Comparison of ENCODE assay signal across 8 mouse cellular contexts in the genomic region with DNA sequence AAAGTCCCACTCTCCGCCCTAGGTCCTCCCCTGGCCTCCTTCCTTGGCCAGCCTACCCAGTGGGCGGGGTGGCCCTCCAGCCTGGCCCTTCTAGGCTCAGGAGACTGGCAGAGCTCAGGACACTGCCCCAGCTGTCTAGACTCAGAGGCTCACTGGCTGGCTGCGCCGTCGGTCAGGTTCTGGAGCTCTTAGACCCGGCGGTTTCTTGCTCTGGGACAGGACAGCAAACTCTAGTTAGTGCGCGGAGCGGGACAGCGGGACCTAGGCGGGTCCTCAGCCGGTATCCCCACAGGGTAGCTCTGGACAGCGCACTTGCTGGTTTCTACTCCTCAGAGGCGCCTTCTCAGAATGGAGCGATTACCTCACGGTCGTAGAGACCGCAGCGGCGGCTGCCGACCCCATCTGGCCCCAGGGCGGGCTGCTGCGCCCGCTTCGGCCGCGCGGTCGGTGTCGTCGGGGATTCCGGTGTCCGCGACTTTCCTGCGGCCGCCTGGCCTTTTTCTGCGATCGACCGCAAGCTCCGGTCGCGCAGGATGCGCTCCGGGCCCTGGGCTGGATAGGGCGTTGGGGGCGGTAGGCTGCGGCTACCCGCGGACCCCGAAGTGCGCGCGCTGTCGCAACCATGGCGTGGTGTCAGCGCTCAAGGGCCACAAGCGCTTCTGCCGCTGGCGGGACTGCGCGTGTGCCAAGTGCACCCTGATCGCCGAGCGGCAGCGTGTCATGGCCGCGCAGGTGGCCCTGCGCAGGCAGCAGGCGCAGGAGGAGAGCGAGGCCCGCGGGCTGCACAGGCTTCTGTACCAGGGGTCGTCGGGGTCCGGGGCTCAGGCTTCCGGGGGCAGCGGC. TPM values are rescaled to one million over a fixed set of nuclear protein-coding genes. Genes with fewer than 3 reads are reported as not detected.
DNase-seq lines count a peak whose midpoint lies in the region; ATAC-seq and TF ChIP-seq lines count a peak whose summit lies in the region.

No protein-coding gene starts in this region.

- no peaks in the 10 kb centered on the region for H3K9me3 ChIP-seq in forebrain, embryonic 12.5 days
- H3K9me3 ChIP-seq in hindbrain, postnatal 0 days (ENCODE audit: low read length), result no peaks in the 10 kb centered on the region
- H3K9me3 ChIP-seq in liver, embryonic 11.5 days (ENCODE audit: control insufficient read depth, low read length), result no peaks in the 10 kb centered on the region

- peak; percentile 85 for DNase-seq in heart, adult 11 months
- no peak for DNase-seq in heart, adult 9 months (ENCODE audit: low spot score in 2 of 2)
- DNase-seq in R1 (ENCODE audit: low read depth, low spot score), result peak; percentile 61
- peak; percentile 32 for DNase-seq in hindbrain, postnatal 0 days (ENCODE audit: low spot score)
- peak; percentile 50 for DNase-seq in liver, embryonic 11.5 days (ENCODE audit: low spot score)
- DNase-seq in ovary, adult 18-20 months (ENCODE audit: low spot score), result peak; percentile 79

- WGBS in forebrain, embryonic 12.5 days, result under 1% methylated on average over 77 of the region's 78 CpGs
- 2% methylated on average over 78 of the region's 78 CpGs for WGBS in hindbrain, postnatal 0 days
- WGBS in liver, embryonic 11.5 days, result 2% methylated on average over 76 of the region's 78 CpGs

- H3K4me2 ChIP-seq in forebrain, embryonic 12.5 days, result peak overlapping the region; percentile 73
- peak overlapping the region; percentile 62 for H3K4me2 ChIP-seq in hindbrain, postnatal 0 days (ENCODE audit: low read depth, low read length)
- peak overlapping the region; percentile 65 for H3K4me2 ChIP-seq in liver, embryonic 11.5 days

- H3K27me3 ChIP-seq in forebrain, embryonic 12.5 days, result peaks cover 24% of the 10 kb centered on the region
- 0 out of 2 replicates have a peak, but pooled peaks cover 11% of the 10 kb centered on the region for H3K27me3 ChIP-seq in hindbrain, postnatal 0 days (ENCODE audit: insufficient read depth, low read length)
- peaks cover 42% of the 10 kb centered on the region for H3K27me3 ChIP-seq in liver, embryonic 11.5 days (replicated peaks; ENCODE audit: control insufficient read depth, insufficient read depth, low read length)

- H3K9ac ChIP-seq in forebrain, embryonic 12.5 days, result peak overlapping the region; percentile 87
- peak overlapping the region; percentile 42; the same call in 1 of the 2 replicates for H3K9ac ChIP-seq in hindbrain, postnatal 0 days (replicated peaks; ENCODE audit: low read length)
- H3K9ac ChIP-seq in liver, embryonic 11.5 days (ENCODE audit: low read depth, low read length), result no peak overlapping the region

- TF ChIP-seq CTCF in hindbrain, postnatal 0 days (IDR thresholded peaks at IDR 0.05; ENCODE audit: low read depth), result no peak

- H3K27ac ChIP-seq in forebrain, embryonic 12.5 days, result peak overlapping the region; percentile 83
- H3K27ac ChIP-seq in hindbrain, postnatal 0 days, result no peak overlapping the region
- H3K27ac ChIP-seq in liver, embryonic 11.5 days (ENCODE audit: low read depth, low read length), result no peak overlapping the region

- peak; percentile 91 for ATAC-seq in forebrain, embryonic 12.5 days (ENCODE audit: low FRiP score)
- ATAC-seq in hindbrain, postnatal 0 days, result peak; percentile 82
- peak; percentile 53 for ATAC-seq in liver, embryonic 11.5 days (replicated peaks; ENCODE audit: low FRiP score)
- ATAC-seq in megakaryocyte-erythroid progenitor cell, adult 5-6 weeks (replicated peaks; ENCODE audit: low FRiP score, low TSS enrichment, poor library complexity, severe bottlenecking), result no peak

- peaks cover 15% of the 10 kb centered on the region for H3K4me1 ChIP-seq in forebrain, embryonic 12.5 days
- H3K4me1 ChIP-seq in hindbrain, postnatal 0 days (ENCODE audit: insufficient read depth, low read length), result 0 out of 2 replicates have a peak, but pooled peaks cover 3% of the 10 kb centered on the region
- no peaks in the 10 kb centered on the region for H3K4me1 ChIP-seq in liver, embryonic 11.5 days (replicated peaks; ENCODE audit: control insufficient read depth, insufficient read depth, low read length)

- no peaks in the 10 kb centered on the region for H3K36me3 ChIP-seq in forebrain, embryonic 12.5 days (replicated peaks)
- H3K36me3 ChIP-seq in hindbrain, postnatal 0 days (ENCODE audit: insufficient read depth, low read length), result no peaks in the 10 kb centered on the region
- no peaks in the 10 kb centered on the region for H3K36me3 ChIP-seq in liver, embryonic 11.5 days (ENCODE audit: control insufficient read depth, insufficient read depth, low read length)

- peak overlapping the region; percentile 67 for H3K4me3 ChIP-seq in forebrain, embryonic 12.5 days (replicated peaks)
- peak overlapping the region; percentile 52 for H3K4me3 ChIP-seq in hindbrain, postnatal 0 days (ENCODE audit: low read length)
- H3K4me3 ChIP-seq in liver, embryonic 11.5 days (ENCODE audit: low read depth, low read length), result peak overlapping the region; percentile 46

RNA-seq across cellular contexts. Expression of a gene that starts 8.9 kb away (rescaled TPM):
- polyA plus RNA-seq in forebrain, embryonic 12.5 days (2016; fragmentation: Nextera tagmentation; extraction: Ambion mirVana), result 8.4 and 11.1 TPM in 2 replicates
- total RNA-seq in hindbrain, postnatal 0 days (2014; rRNA removed), result 1.3 and 1.7 TPM in 2 replicates
- polyA plus RNA-seq in hindbrain, postnatal 0 days (2015; fragmentation: Nextera tagmentation; extraction: Ambion mirVana), result 0.30 and 0.40 TPM in 2 replicates
- not detected in 2 replicates for polyA plus RNA-seq in liver, embryonic 11.5 days (2014; fragmentation: Nextera tagmentation; extraction: Ambion mirVana)
- total RNA-seq in megakaryocyte-erythroid progenitor cell, adult 5-6 weeks (2014; fragmentation: Nextera tagmentation), result not detected in 2 replicates
- not detected in 2 replicates for total RNA-seq in megakaryocyte-erythroid progenitor cell, adult 5-6 weeks (2017)

Comparison
In these comparisons a context has a peak if more than half of its experiments do, and no peak if none do; other contexts are left out.
1. DNase-seq: peak in heart, adult 11 months (single experiment), R1 (single experiment), hindbrain, postnatal 0 days (single experiment), liver, embryonic 11.5 days (single experiment) and ovary, adult 18-20 months (single experiment); none in heart, adult 9 months (0 of 2).
2. Peak in every context shown above with its lines, with median percentiles within 50 percentile points of each other: H3K4me2 ChIP-seq and H3K4me3 ChIP-seq.